Comparison of ENCODE assay signal across 9 mouse cellular contexts in the genomic region with DNA sequence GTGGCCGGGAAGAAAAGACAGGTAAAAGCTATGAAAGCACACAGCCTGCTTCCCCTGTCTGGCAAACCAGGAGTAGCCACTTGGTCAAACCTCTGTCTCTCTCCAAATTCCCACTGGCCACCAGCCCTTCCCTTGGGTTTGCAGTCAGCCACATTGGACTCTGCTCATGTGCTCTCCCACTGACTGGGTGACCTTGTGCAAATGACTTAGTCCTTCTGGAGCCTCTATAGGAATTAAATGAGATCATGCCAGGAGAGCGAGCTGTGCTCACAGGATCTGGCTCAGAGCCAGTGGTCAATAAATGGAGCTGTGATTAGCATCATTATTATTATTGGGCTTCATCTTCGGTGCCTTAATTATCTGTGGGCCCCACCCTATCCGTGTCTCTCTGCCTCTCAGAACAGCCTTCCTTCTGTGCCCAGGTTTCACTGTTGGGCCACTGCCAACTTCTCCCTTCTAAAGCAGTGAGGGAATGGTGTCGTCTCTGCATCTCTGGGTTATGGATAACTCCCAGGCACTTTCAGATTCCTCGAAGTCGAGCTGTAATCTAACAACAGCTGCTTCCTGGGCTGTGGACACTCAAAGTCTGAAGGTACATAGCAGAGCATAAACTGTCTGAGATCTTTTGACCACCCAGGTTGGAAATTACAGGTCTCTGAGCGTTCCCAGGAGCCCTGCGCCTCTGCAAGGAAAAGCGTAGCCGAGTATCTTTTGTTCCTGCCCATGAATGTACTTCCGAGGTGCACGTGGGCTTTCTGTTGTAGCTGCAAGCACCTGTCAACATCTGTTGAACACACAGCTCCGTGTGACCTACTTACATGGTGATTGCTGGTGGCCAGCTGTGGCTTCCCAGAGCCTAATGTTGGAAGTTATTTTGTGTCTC.
DNase-seq lines count a peak whose midpoint lies in the region; ATAC-seq and TF ChIP-seq lines count a peak whose summit lies in the region.
"Had no signal": no experiment of that assay in that cellular context is flagged by ENCODE, and none has a peak within 500 bp of the region (broad histone marks: within the 10 kb centered on the region; RNA-seq: fewer than 3 reads in every experiment).

No protein-coding gene starts in this region.

- H3K4me1 ChIP-seq in heart, embryonic 13.5 days, result peaks cover 11% of the 10 kb centered on the region
- peaks cover 10% of the 10 kb centered on the region for H3K4me1 ChIP-seq in heart, embryonic 12.5 days (replicated peaks)

- peak; percentile 35 for DNase-seq in ES-CJ7 (ENCODE audit: low read depth, low spot score)
- DNase-seq in cerebellum, adult 11-12 months, result peak; percentile 40
- peak; percentile 23 for DNase-seq in kidney, postnatal 14 days
- no peak for DNase-seq in spleen, adult 18-20 months
- DNase-seq in layer of hippocampus, postnatal 36 days, result no peak
- no peak for DNase-seq in layer of hippocampus, adult 2 months (ENCODE audit: low spot score in 2 of 2)
- DNase-seq: lung, postnatal 36 days had no signal

- H3K36me3 ChIP-seq in heart, embryonic 13.5 days, result no peaks in the 10 kb centered on the region
- no peaks in the 10 kb centered on the region for H3K36me3 ChIP-seq in heart, embryonic 12.5 days

- WGBS in heart, embryonic 13.5 days, result 51% methylated on average over 14 of the region's 14 CpGs
- 62% methylated on average over 14 of the region's 14 CpGs for WGBS in heart, embryonic 12.5 days

- H3K9me3 ChIP-seq in heart, embryonic 13.5 days, result no peaks in the 10 kb centered on the region
- no peaks in the 10 kb centered on the region for H3K9me3 ChIP-seq in heart, embryonic 12.5 days (replicated peaks)

- no peak overlapping the region for H3K9ac ChIP-seq in heart, embryonic 13.5 days
- no peak overlapping the region for H3K9ac ChIP-seq in heart, embryonic 12.5 days

- H3K27me3 ChIP-seq in heart, embryonic 13.5 days (replicated peaks), result no peaks in the 10 kb centered on the region
- no peaks in the 10 kb centered on the region for H3K27me3 ChIP-seq in heart, embryonic 12.5 days (replicated peaks)

- no peak overlapping the region for H3K4me3 ChIP-seq in heart, embryonic 13.5 days
- no peak overlapping the region for H3K4me3 ChIP-seq in heart, embryonic 12.5 days
- H3K4me3 ChIP-seq in layer of hippocampus, adult 2 months, result no peak overlapping the region

- H3K4me2 ChIP-seq in heart, embryonic 13.5 days, result no peak overlapping the region
- no peak overlapping the region for H3K4me2 ChIP-seq in heart, embryonic 12.5 days

- 0 out of 2 replicates have a peak overlapping the region, but pooled peaks have one; percentile 28 for H3K27ac ChIP-seq in heart, embryonic 13.5 days (replicated peaks)
- no peak overlapping the region for H3K27ac ChIP-seq in heart, embryonic 12.5 days (ENCODE audit: poor library complexity, severe bottlenecking)
- no peak overlapping the region for H3K27ac ChIP-seq in layer of hippocampus, adult 2 months

- no peak for TF ChIP-seq CTCF in layer of hippocampus, adult 2 months (conservative IDR thresholded peaks at IDR 0.05)

- ATAC-seq in heart, embryonic 13.5 days (ENCODE audit: extremely low read depth, insufficient number of reproducible peaks, low FRiP score, low TSS enrichment), result peak; percentile 42; the same call in 1 of the 2 replicates
- ATAC-seq in heart, embryonic 12.5 days (ENCODE audit: insufficient number of reproducible peaks, low FRiP score), result no peak; the same call in 1 of the 2 replicates

Comparison
In these comparisons a context has a peak if more than half of its experiments do, and no peak if none do; other contexts are left out.
1. DNase-seq: peak in ES-CJ7 (single experiment), cerebellum, adult 11-12 months (single experiment) and kidney, postnatal 14 days (single experiment); none in spleen, adult 18-20 months (0 of 2), layer of hippocampus, postnatal 36 days (0 of 2) and layer of hippocampus, adult 2 months (0 of 2).